ENCODE assay signal across 13 mouse cellular contexts in genomic region chr14:91498449-91498848, GRCm38 (mm10).
DNase-seq lines count a peak whose midpoint lies in the region; TF ChIP-seq lines count a peak whose summit lies in the region.
"Had no signal": no experiment of that assay in that cellular context is flagged by ENCODE, and none has a peak within 500 bp of the region (broad histone marks: within the 10 kb centered on the region; RNA-seq: fewer than 3 reads in every experiment).

No protein-coding gene starts in this region.

- TF ChIP-seq CTCF in brain, embryonic 14.5 days (IDR thresholded peaks at IDR 0.05; ENCODE audit: borderline replicate concordance, extremely low read depth, insufficient read depth, insufficient read length): no peak

- peak; percentile 5 for DNase-seq in brain, embryonic 14.5 days (ENCODE audit: low read depth)
- peak; percentile 46 to 55 for DNase-seq in cerebellum, adult 18-20 months
- peak; percentile 66 for DNase-seq in cerebellum, adult 9-11 months
- DNase-seq in cerebellum, postnatal 36 days: peak; percentile 47 to 74
- no peak for DNase-seq in c-Kit-positive CD71-positive TER-119-positive erythroid progenitor cells, embryonic 14.5 days (ENCODE audit: low spot score)
- no peak for DNase-seq in kidney, adult 8-10 months
- no peak for DNase-seq in gastrocnemius, postnatal 25 days
- DNase-seq: adrenal gland, adult 2 months; adrenal gland, postnatal 36 days; gastrocnemius, postnatal 10 days; heart, adult 2 months; heart, postnatal 14 days; kidney, adult 18-20 months had no signal

- no peak for TF ChIP-seq POLR2A in brain, embryonic 14.5 days (IDR thresholded peaks at IDR 0.05; ENCODE audit: borderline replicate concordance, extremely low read depth, insufficient read depth, insufficient read length, poor library complexity, severe bottlenecking)

Comparison
In these comparisons a context has a peak if more than half of its experiments do, and no peak if none do; other contexts are left out.
1. DNase-seq: peak in brain, embryonic 14.5 days (single experiment), cerebellum, adult 18-20 months (2 of 2), cerebellum, adult 9-11 months (single experiment) and cerebellum, postnatal 36 days (2 of 2); none in c-Kit-positive CD71-positive TER-119-positive erythroid progenitor cells, embryonic 14.5 days (single experiment), kidney, adult 8-10 months (0 of 2) and gastrocnemius, postnatal 25 days (single experiment).